Mouse (Mus musculus): Measurements from ENCODE around the gene Gsn. TPM values are rescaled to one million over a fixed set of nuclear protein-coding genes. Genes with fewer than 3 reads are reported as not detected.

The Gsn gene
- polyA plus RNA-seq, 1 experiment: 46.9 TPM

DNA sequence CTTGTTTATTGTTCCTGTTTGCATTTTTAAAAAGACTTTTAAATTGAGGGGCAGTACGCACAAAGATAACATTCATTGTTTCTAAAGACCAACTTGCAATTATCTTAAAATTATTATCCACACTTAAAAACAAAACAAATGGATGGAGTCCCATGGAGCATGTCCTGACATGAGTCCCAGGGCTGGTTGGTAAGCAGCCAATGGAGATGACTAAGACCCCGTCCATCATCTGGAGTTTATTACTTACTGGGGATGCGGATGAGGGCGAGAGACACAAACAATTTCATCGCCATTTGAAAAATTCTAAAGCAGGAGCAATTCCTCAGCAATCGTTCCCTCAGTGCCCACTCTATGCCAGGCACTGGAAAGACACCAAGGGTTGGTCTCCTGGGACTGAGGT, 21.2 kb upstream of the Gsn start:
- Histone ChIP-seq H3K4me1 (ENCODE audit: control insufficient read depth, insufficient read depth, low read length) (no peaks in the 10 kb centered on the region), H3K4me3 (ENCODE audit: low read depth, low read length) (no peak overlapping the region), H3K36me3 (ENCODE audit: control insufficient read depth, insufficient read depth, low read length, poor library complexity, severe bottlenecking) (no peaks in the 10 kb centered on the region), H3K9ac (ENCODE audit: low read depth, poor library complexity, severe bottlenecking) (no peak overlapping the region), H3K9me3 (replicated peaks; ENCODE audit: control insufficient read depth, insufficient read depth, low read length, poor library complexity, severe bottlenecking) (no peaks in the 10 kb centered on the region), H3K27ac (ENCODE audit: insufficient read depth, low read length) (no peak overlapping the region), H3K27me3 (ENCODE audit: control insufficient read depth, insufficient read depth, low read length, poor library complexity, severe bottlenecking) (no peaks in the 10 kb centered on the region; the same call in 1 of the 2 replicates)
- no peak for TF ChIP-seq POLR2A (IDR thresholded peaks at IDR 0.05; ENCODE audit: insufficient read depth, low read length)
- no peak for TF ChIP-seq EP300 (IDR thresholded peaks at IDR 0.05; ENCODE audit: insufficient read depth, low read depth, low read length)
- TF ChIP-seq CTCF (IDR thresholded peaks at IDR 0.05; ENCODE audit: low read depth, low read length): no peak

DNA sequence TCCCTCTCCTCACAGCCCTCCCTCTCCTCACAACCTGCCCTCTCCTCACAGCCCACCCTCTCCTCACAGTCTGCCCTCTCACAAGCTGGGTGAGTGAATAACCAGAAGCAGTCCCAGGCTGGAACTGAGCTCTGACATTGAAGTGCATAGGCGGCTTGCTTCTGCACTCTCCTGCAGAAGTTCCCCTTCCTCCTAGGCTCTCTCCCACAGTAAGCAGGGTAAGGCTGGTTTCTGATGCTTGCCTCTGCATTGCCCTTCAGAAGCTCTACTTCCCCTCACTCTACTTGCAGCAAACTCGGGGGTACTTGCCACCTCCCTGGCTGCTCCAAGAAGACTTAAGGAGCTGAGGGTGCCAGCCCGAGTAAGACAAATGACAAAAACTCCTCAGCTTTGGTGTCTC, 11.9 kb upstream of the Gsn start:
- no peaks in the 10 kb centered on the region for H3K27me3 ChIP-seq (ENCODE audit: control insufficient read depth, insufficient read depth, low read length, poor library complexity, severe bottlenecking)
- peaks cover 3% of the 10 kb centered on the region; the same call in 1 of the 2 replicates for H3K9me3 ChIP-seq (replicated peaks; ENCODE audit: control insufficient read depth, insufficient read depth, low read length, poor library complexity, severe bottlenecking)
- H3K27ac ChIP-seq (ENCODE audit: insufficient read depth, low read length): no peak overlapping the region
- H3K4me3 ChIP-seq (ENCODE audit: low read depth, low read length): no peak overlapping the region
- no peaks in the 10 kb centered on the region for H3K36me3 ChIP-seq (ENCODE audit: control insufficient read depth, insufficient read depth, low read length, poor library complexity, severe bottlenecking)
- TF ChIP-seq POLR2A (IDR thresholded peaks at IDR 0.05; ENCODE audit: insufficient read depth, low read length) (no peak), EP300 (IDR thresholded peaks at IDR 0.05; ENCODE audit: insufficient read depth, low read depth, low read length) (no peak), CTCF (IDR thresholded peaks at IDR 0.05; ENCODE audit: low read depth, low read length) (no peak)
- H3K9ac ChIP-seq (ENCODE audit: low read depth, poor library complexity, severe bottlenecking): no peak overlapping the region
- H3K4me1 ChIP-seq (ENCODE audit: control insufficient read depth, insufficient read depth, low read length): no peaks in the 10 kb centered on the region

DNA sequence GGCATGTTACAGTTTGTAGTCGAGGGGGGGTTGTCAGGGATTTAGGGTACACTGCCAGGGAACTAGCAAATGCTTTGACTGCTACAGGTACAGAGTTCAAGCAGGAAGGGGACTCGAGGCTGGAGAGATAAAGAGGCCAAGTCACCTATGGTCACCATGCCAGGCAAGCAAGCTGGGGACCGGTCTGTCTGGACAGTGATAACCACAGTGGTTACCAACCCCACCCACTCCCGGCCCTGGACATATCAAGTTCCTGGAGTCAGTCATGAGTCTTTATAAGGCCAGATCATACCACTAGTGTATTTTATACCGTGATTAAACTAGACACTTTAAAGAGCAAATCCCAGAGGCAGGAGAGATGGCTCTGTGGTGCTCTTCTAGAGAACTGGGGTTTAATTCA, 8.4 kb upstream of the Gsn start:
- Histone ChIP-seq H3K4me1 (ENCODE audit: control insufficient read depth, insufficient read depth, low read length) (no peaks in the 10 kb centered on the region), H3K27ac (ENCODE audit: insufficient read depth, low read length) (no peak overlapping the region), H3K27me3 (ENCODE audit: control insufficient read depth, insufficient read depth, low read length, poor library complexity, severe bottlenecking) (no peaks in the 10 kb centered on the region), H3K4me3 (ENCODE audit: low read depth, low read length) (no peak overlapping the region), H3K36me3 (ENCODE audit: control insufficient read depth, insufficient read depth, low read length, poor library complexity, severe bottlenecking) (no peaks in the 10 kb centered on the region), H3K9me3 (replicated peaks; ENCODE audit: control insufficient read depth, insufficient read depth, low read length, poor library complexity, severe bottlenecking) (peaks cover 1% of the 10 kb centered on the region; the same call in 1 of the 2 replicates), H3K9ac (ENCODE audit: low read depth, poor library complexity, severe bottlenecking) (no peak overlapping the region)
- no peak for TF ChIP-seq CTCF (IDR thresholded peaks at IDR 0.05; ENCODE audit: low read depth, low read length)
- TF ChIP-seq POLR2A (IDR thresholded peaks at IDR 0.05; ENCODE audit: insufficient read depth, low read length): no peak
- TF ChIP-seq EP300 (IDR thresholded peaks at IDR 0.05; ENCODE audit: insufficient read depth, low read depth, low read length): no peak

DNA sequence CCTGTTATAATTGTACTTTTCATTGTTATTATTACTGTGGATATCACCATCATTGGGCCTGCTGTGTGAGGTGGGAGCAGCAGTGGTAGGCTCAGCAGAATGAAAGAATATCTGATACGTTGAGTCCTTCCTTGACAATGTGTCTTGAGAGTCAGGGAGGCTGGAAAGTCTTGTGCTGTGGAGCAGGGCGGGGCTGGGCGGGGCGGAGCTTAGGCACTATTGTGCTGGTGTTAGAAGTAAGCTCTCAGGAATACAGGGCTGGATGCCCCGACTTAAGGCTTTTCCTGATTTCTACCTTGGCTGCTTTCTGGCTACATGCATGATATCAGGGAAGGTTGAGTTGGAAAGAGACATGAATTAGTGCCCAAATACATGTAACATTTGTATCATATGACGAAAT, 3.4 kb upstream of the Gsn start:
- no peak overlapping the region for H3K27ac ChIP-seq (ENCODE audit: insufficient read depth, low read length)
- no peaks in the 10 kb centered on the region for H3K4me1 ChIP-seq (ENCODE audit: control insufficient read depth, insufficient read depth, low read length)
- H3K9me3 ChIP-seq (replicated peaks; ENCODE audit: control insufficient read depth, insufficient read depth, low read length, poor library complexity, severe bottlenecking): no peaks in the 10 kb centered on the region
- no peaks in the 10 kb centered on the region for H3K36me3 ChIP-seq (ENCODE audit: control insufficient read depth, insufficient read depth, low read length, poor library complexity, severe bottlenecking)
- no peak overlapping the region for H3K4me3 ChIP-seq (ENCODE audit: low read depth, low read length)
- TF ChIP-seq POLR2A (IDR thresholded peaks at IDR 0.05; ENCODE audit: insufficient read depth, low read length): no peak
- TF ChIP-seq CTCF (IDR thresholded peaks at IDR 0.05; ENCODE audit: low read depth, low read length): no peak
- TF ChIP-seq EP300 (IDR thresholded peaks at IDR 0.05; ENCODE audit: insufficient read depth, low read depth, low read length): no peak
- H3K9ac ChIP-seq (ENCODE audit: low read depth, poor library complexity, severe bottlenecking): no peak overlapping the region
- H3K27me3 ChIP-seq (ENCODE audit: control insufficient read depth, insufficient read depth, low read length, poor library complexity, severe bottlenecking): no peaks in the 10 kb centered on the region

DNA sequence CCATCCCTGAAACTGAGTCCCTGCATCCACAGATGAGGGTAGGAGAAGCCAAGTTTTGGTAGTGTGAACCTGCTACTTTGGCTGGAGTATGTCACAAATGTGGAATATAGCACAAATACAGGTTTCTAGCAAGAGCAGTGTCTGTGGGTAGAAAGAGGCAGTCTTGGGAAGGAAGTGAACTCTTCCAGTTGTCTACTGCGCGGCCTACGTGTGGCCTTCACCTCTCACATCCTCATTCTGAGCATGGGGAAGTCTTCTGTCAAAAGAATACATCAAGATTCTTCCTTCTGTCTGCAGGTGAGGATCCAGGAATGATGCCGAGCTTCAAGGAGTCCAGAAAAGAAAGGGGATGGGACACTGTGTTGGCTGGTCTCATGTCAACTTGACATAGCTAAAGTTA, 2.4 kb upstream of the Gsn start:
- Histone ChIP-seq H3K36me3 (ENCODE audit: control insufficient read depth, insufficient read depth, low read length, poor library complexity, severe bottlenecking) (no peaks in the 10 kb centered on the region), H3K9me3 (replicated peaks; ENCODE audit: control insufficient read depth, insufficient read depth, low read length, poor library complexity, severe bottlenecking) (no peaks in the 10 kb centered on the region), H3K27ac (ENCODE audit: insufficient read depth, low read length) (no peak overlapping the region), H3K4me3 (ENCODE audit: low read depth, low read length) (no peak overlapping the region), H3K27me3 (ENCODE audit: control insufficient read depth, insufficient read depth, low read length, poor library complexity, severe bottlenecking) (no peaks in the 10 kb centered on the region), H3K9ac (ENCODE audit: low read depth, poor library complexity, severe bottlenecking) (no peak overlapping the region), H3K4me1 (ENCODE audit: control insufficient read depth, insufficient read depth, low read length) (no peaks in the 10 kb centered on the region)
- TF ChIP-seq CTCF (IDR thresholded peaks at IDR 0.05; ENCODE audit: low read depth, low read length) (no peak), POLR2A (IDR thresholded peaks at IDR 0.05; ENCODE audit: insufficient read depth, low read length) (no peak), EP300 (IDR thresholded peaks at IDR 0.05; ENCODE audit: insufficient read depth, low read depth, low read length) (no peak)

DNA sequence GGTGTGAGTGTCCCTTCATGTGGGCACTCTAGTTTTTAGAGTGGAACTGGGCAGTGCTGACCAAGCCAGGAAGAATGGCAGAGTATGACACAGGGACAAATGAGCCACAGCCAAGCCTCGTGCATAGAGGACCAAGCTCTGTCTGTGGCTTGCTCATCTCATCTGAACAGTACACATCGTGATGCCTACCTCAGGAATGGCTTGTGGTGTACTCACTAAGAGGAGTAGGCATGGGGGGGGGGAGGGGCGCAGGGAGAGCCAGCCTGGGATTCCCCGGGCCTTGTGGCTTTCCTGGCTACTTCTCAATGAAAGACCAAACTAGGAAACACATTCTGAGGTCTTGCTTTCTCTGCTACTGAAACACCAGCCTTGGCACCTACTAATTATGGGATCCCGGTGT, 1.2 kb upstream of the Gsn start:
- H3K4me1 ChIP-seq (ENCODE audit: control insufficient read depth, insufficient read depth, low read length): no peaks in the 10 kb centered on the region
- H3K27ac ChIP-seq (ENCODE audit: insufficient read depth, low read length): no peak overlapping the region
- H3K4me3 ChIP-seq (ENCODE audit: low read depth, low read length): no peak overlapping the region
- H3K9ac ChIP-seq (ENCODE audit: low read depth, poor library complexity, severe bottlenecking): no peak overlapping the region
- H3K27me3 ChIP-seq (ENCODE audit: control insufficient read depth, insufficient read depth, low read length, poor library complexity, severe bottlenecking): no peaks in the 10 kb centered on the region
- no peaks in the 10 kb centered on the region for H3K36me3 ChIP-seq (ENCODE audit: control insufficient read depth, insufficient read depth, low read length, poor library complexity, severe bottlenecking)
- no peaks in the 10 kb centered on the region for H3K9me3 ChIP-seq (replicated peaks; ENCODE audit: control insufficient read depth, insufficient read depth, low read length, poor library complexity, severe bottlenecking)
- no peak for TF ChIP-seq CTCF (IDR thresholded peaks at IDR 0.05; ENCODE audit: low read depth, low read length)
- no peak for TF ChIP-seq EP300 (IDR thresholded peaks at IDR 0.05; ENCODE audit: insufficient read depth, low read depth, low read length)
- no peak for TF ChIP-seq POLR2A (IDR thresholded peaks at IDR 0.05; ENCODE audit: insufficient read depth, low read length)

Data from ES-Bruce4 (cell line).